Mouse (Mus musculus): ENCODE measurements around the gene Med24. TPM values are rescaled to one million over a fixed set of nuclear protein-coding genes. Genes with fewer than 3 reads are reported as not detected.

The Med24 gene
- polyA plus RNA-seq, 2 experiments, result 43.9 to 83.4 TPM

DNA sequence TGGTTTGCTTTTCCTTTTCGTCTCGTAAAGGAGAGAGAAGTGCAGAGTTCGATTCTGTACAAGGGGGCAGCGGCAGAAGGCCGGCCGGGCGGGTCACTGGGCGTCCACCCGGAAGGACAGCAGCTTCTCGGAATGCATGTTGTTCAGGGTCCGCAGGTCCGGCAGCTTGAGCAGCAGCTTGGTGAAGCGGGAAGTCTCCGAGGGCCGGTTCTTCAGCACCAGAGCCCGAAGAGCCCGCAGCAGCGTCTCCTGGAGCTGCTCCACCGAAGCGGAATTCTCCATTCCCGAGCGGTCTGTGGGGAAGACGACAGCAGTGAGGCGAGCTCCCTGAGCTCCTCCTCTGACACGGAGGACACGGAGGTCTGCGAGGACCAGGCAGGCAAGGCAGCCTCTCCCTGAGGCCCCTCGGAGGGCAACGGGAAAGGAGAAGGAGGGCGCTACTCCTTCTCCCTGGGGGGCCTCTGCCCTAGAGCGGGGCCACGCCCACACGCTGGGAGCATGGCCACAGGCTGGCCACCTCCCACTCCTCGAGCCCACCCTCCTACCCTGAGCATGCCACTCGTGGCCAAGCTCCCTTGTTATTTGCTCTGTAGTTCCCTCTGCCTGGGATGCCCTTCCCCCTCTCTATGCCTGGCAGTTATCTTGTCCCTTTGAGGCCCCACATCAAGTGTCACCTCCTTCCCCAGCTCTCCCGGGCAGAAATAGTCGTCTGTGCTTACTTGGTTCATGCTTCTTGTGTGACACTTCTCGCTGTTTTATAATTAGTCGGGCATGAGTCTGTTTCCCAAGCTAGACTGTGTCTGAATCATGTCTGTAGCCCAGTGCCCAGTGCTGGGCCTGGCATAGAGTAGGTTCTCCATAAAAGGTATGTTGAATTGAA, 39.1 kb upstream of the Med24 start:
- 34% methylated on average over 33 of the region's 39 CpGs for WGBS
- peak overlapping the region; percentile 26 for H3K4me2 ChIP-seq (replicated peaks; ENCODE audit: low read depth, low read length, severe bottlenecking)
- H3K4me1 ChIP-seq (ENCODE audit: control insufficient read depth, insufficient read depth, low read length), result peaks cover 39% of the 10 kb centered on the region
- no peak overlapping the region for H3K4me3 ChIP-seq (replicated peaks; ENCODE audit: low read length)
- no peak for DNase-seq (ENCODE audit: low spot score)
- no peak for TF ChIP-seq POLR2A (IDR thresholded peaks at IDR 0.05; ENCODE audit: borderline replicate concordance, extremely low read depth, insufficient read depth, insufficient read length)
- peaks cover 66% of the 10 kb centered on the region for H3K36me3 ChIP-seq (ENCODE audit: control insufficient read depth, insufficient read depth, low read length)
- H3K9me3 ChIP-seq (ENCODE audit: control insufficient read depth, low read length), result no peaks in the 10 kb centered on the region
- no peaks in the 10 kb centered on the region for H3K27me3 ChIP-seq (ENCODE audit: control insufficient read depth, insufficient read depth, low read length)
- H3K27ac ChIP-seq (replicated peaks; ENCODE audit: low read depth, low read length), result no peak overlapping the region
- ATAC-seq (ENCODE audit: low FRiP score, low read depth), result no peak
- H3K9ac ChIP-seq (ENCODE audit: low read depth, low read length, severe bottlenecking), result no peak overlapping the region

DNA sequence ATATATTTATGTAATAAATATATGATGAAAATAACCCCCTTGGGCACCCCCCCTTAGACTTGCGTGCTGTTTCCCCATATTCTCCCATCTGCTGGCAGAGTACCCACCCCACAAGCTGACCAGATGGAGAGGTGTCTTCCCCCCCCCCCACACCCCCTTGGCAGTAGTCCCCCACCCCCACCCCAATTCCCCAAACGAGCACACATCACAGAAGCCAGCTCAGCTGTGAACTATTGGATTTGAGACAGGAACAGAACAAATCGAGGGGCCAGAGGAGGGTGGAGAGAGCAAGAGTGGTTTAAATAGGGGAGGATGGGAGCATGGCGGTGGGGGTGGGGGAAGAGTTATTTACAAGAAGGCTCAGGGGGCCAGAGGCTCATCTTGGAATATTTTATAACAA, 38.5 kb upstream of the Med24 start:
- Histone ChIP-seq H3K4me2 (replicated peaks; ENCODE audit: low read depth, low read length, severe bottlenecking) (peak overlapping the region; percentile 26), H3K9ac (ENCODE audit: low read depth, low read length, severe bottlenecking) (no peak overlapping the region), H3K4me3 (replicated peaks; ENCODE audit: low read length) (no peak overlapping the region), H3K27ac (replicated peaks; ENCODE audit: low read depth, low read length) (no peak overlapping the region), H3K27me3 (ENCODE audit: control insufficient read depth, insufficient read depth, low read length) (no peaks in the 10 kb centered on the region), H3K9me3 (ENCODE audit: control insufficient read depth, low read length) (no peaks in the 10 kb centered on the region), H3K36me3 (ENCODE audit: control insufficient read depth, insufficient read depth, low read length) (peaks cover 73% of the 10 kb centered on the region), H3K4me1 (ENCODE audit: control insufficient read depth, insufficient read depth, low read length) (peaks cover 35% of the 10 kb centered on the region)
- ATAC-seq (ENCODE audit: low FRiP score, low read depth), result no peak
- 21% methylated on average over 4 of the region's 4 CpGs for WGBS
- no peak for TF ChIP-seq POLR2A (IDR thresholded peaks at IDR 0.05; ENCODE audit: borderline replicate concordance, extremely low read depth, insufficient read depth, insufficient read length)
- DNase-seq (ENCODE audit: low spot score), result no peak

DNA sequence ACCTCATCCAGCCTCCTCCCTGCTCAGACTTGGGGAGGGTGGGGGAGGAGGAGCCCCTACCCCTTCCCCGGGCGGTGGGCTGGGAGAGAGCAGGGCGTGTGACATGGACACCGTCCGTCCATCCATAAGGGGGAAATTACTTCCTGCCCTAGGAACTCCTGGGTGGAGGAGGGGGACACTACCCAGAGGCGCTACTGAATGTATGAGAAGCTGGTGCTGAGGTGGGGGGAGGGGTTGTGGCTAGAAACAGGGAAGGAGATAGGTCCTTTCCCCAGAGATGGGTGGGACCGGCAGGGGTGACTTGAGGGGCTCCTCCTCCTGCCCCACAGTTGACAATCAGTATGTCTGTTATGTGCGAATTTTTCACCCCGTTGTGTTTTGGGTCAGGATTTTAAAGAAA, 38.0 kb upstream of the Med24 start:
- TF ChIP-seq POLR2A (IDR thresholded peaks at IDR 0.05; ENCODE audit: borderline replicate concordance, extremely low read depth, insufficient read depth, insufficient read length), result no peak
- Histone ChIP-seq H3K36me3 (ENCODE audit: control insufficient read depth, insufficient read depth, low read length) (peaks cover 75% of the 10 kb centered on the region), H3K4me2 (replicated peaks; ENCODE audit: low read depth, low read length, severe bottlenecking) (no peak overlapping the region), H3K4me3 (replicated peaks; ENCODE audit: low read length) (no peak overlapping the region), H3K27ac (replicated peaks; ENCODE audit: low read depth, low read length) (no peak overlapping the region), H3K9ac (ENCODE audit: low read depth, low read length, severe bottlenecking) (no peak overlapping the region), H3K9me3 (ENCODE audit: control insufficient read depth, low read length) (no peaks in the 10 kb centered on the region), H3K4me1 (ENCODE audit: control insufficient read depth, insufficient read depth, low read length) (peaks cover 33% of the 10 kb centered on the region), H3K27me3 (ENCODE audit: control insufficient read depth, insufficient read depth, low read length) (no peaks in the 10 kb centered on the region)
- WGBS, result 23% methylated on average over 9 of the region's 9 CpGs
- ATAC-seq (ENCODE audit: low FRiP score, low read depth), result no peak
- no peak for DNase-seq (ENCODE audit: low spot score)

DNA sequence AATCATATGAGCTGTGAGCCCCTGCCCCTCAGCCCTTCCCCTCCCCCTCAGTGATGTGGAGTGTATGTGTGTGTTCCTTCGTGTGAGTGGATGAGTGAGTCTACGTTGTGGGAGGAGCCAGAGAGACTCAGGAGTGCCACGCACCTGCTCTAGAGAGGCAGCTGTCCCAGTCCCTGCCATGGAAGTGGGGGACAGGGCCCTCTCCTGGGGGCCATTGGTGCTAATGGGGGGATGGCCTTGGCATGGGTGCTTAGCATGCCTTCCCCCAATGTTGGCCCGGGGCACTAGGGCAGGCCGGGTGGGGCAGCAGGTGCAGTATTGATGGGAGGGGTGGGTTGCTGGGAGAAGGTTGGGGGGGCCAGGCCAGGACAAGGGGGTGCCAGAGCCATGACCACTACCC, 37.6 kb upstream of the Med24 start:
- Histone ChIP-seq H3K36me3 (ENCODE audit: control insufficient read depth, insufficient read depth, low read length) (peaks cover 79% of the 10 kb centered on the region), H3K4me1 (ENCODE audit: control insufficient read depth, insufficient read depth, low read length) (peaks cover 33% of the 10 kb centered on the region), H3K27ac (replicated peaks; ENCODE audit: low read depth, low read length) (no peak overlapping the region), H3K4me2 (replicated peaks; ENCODE audit: low read depth, low read length, severe bottlenecking) (no peak overlapping the region), H3K9me3 (ENCODE audit: control insufficient read depth, low read length) (no peaks in the 10 kb centered on the region), H3K27me3 (ENCODE audit: control insufficient read depth, insufficient read depth, low read length) (no peaks in the 10 kb centered on the region), H3K9ac (ENCODE audit: low read depth, low read length, severe bottlenecking) (no peak overlapping the region), H3K4me3 (replicated peaks; ENCODE audit: low read length) (no peak overlapping the region)
- TF ChIP-seq POLR2A (IDR thresholded peaks at IDR 0.05; ENCODE audit: borderline replicate concordance, extremely low read depth, insufficient read depth, insufficient read length), result no peak
- no peak for ATAC-seq (ENCODE audit: low FRiP score, low read depth)
- 42% methylated on average over 5 of the region's 5 CpGs for WGBS
- no peak for DNase-seq (ENCODE audit: low spot score)

DNA sequence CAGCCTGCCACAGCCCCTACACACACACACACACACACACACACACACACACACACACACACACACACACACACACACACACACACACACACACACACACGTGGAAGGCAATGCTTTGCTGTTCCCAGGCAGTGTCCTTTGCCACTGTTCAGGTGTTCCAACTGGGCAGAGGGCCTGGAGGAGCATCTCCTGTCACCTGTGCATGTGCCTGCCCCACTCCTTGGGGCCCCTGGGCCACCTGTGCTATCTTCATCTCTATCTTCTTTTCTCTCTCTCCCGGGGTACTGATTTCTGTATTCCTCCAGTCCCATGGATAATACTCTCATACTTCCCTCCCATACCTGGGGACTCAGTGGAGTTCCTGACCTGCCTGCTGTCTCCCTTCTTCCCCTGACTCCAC, 37.1 kb upstream of the Med24 start:
- no peaks in the 10 kb centered on the region for H3K27me3 ChIP-seq (ENCODE audit: control insufficient read depth, insufficient read depth, low read length)
- WGBS, result 50% methylated on average over 1 of the region's 2 CpGs
- H3K4me2 ChIP-seq (replicated peaks; ENCODE audit: low read depth, low read length, severe bottlenecking), result no peak overlapping the region
- peaks cover 33% of the 10 kb centered on the region for H3K4me1 ChIP-seq (ENCODE audit: control insufficient read depth, insufficient read depth, low read length)
- TF ChIP-seq POLR2A (IDR thresholded peaks at IDR 0.05; ENCODE audit: borderline replicate concordance, extremely low read depth, insufficient read depth, insufficient read length), result no peak
- H3K27ac ChIP-seq (replicated peaks; ENCODE audit: low read depth, low read length), result no peak overlapping the region
- peaks cover 84% of the 10 kb centered on the region for H3K36me3 ChIP-seq (ENCODE audit: control insufficient read depth, insufficient read depth, low read length)
- H3K4me3 ChIP-seq (replicated peaks; ENCODE audit: low read length), result no peak overlapping the region
- no peaks in the 10 kb centered on the region for H3K9me3 ChIP-seq (ENCODE audit: control insufficient read depth, low read length)
- no peak for DNase-seq (ENCODE audit: low spot score)
- H3K9ac ChIP-seq (ENCODE audit: low read depth, low read length, severe bottlenecking), result no peak overlapping the region
- ATAC-seq (ENCODE audit: low FRiP score, low read depth), result no peak

All from limb, embryonic 14.5 days (tissue).